Mouse (Mus musculus) lung, embryonic 15.5 days (tissue): ENCODE results near the gene Frmd8. TPM values are rescaled to one million over a fixed set of nuclear protein-coding genes. Genes with fewer than 3 reads are reported as not detected.
A peak's percentile ranks its signal among the peaks of the same experiment; 100 is the strongest.

Experiments used
- ATAC-seq: fragments of 200-750 bp; cut with Nextera tagmentation; 2 replicates; pipeline ENCODE4 v1.8.0; 2017; ENCODE audit warnings: moderate number of reproducible peaks, borderline replicate concordance; ENCODE audit not compliant: low FRiP score, low TSS enrichment; ENCODE audit errors: extremely low read depth
- H3K27ac ChIP-seq: fragments of 300-500 bp; sonication (generic); 2 replicates; pipeline ENCODE4 v1.5.1; 2015; ENCODE audit warnings: moderate library complexity, mild to moderate bottlenecking, inconsistent platforms
- H3K27me3 ChIP-seq: fragments of 300-500 bp; sonication (generic); 2 replicates; pipeline ENCODE4 v1.6.1; 2015; ENCODE audit warnings: inconsistent platforms
- H3K36me3 ChIP-seq: fragments of 300-500 bp; sonication (generic); 2 replicates; pipeline ENCODE4 v1.6.1; 2015; ENCODE audit warnings: inconsistent platforms
- H3K4me1 ChIP-seq: fragments of 300-500 bp; sonication (generic); 2 replicates; pipeline ENCODE4 v1.6.1; 2015; ENCODE audit warnings: inconsistent platforms
- H3K4me2 ChIP-seq: fragments of 300-500 bp; sonication (generic); 2 replicates; pipeline ENCODE4 v1.6.1; 2015; ENCODE audit warnings: inconsistent platforms, mild to moderate bottlenecking, moderate library complexity
- H3K4me3 ChIP-seq: fragments of 300-500 bp; sonication (generic); 2 replicates; pipeline ENCODE4 v1.5.1; 2015; ENCODE audit warnings: mild to moderate bottlenecking, inconsistent platforms
- H3K9ac ChIP-seq: fragments of 300-500 bp; sonication (generic); 2 replicates; pipeline ENCODE4 v1.6.1; 2015; ENCODE audit warnings: inconsistent platforms
- H3K9me3 ChIP-seq: fragments of 300-500 bp; sonication (generic); 2 replicates; pipeline ENCODE4 v1.6.1; 2016; ENCODE audit warnings: inconsistent platforms
- WGBS: fragments of 180-500 bp; shearing (Covaris S2); methylation state at CpG from one replicate; pipeline ENCODE4 v1.1.7; 2015; 5-methylcytosine and 5-hydroxymethylcytosine counted together
- polyA plus RNA-seq: library from polyadenylated mRNA; unstranded; fragments of >200 nt; fragmentation: Nextera tagmentation; extraction: Ambion mirVana; gene quantifications from 2 replicates; pipeline ENCODE4 v1.2.1, GENCODE M21; 2015

Frmd8 gene
- 50.7 and 53.0 TPM in 2 replicates for polyA plus RNA-seq

DNA sequence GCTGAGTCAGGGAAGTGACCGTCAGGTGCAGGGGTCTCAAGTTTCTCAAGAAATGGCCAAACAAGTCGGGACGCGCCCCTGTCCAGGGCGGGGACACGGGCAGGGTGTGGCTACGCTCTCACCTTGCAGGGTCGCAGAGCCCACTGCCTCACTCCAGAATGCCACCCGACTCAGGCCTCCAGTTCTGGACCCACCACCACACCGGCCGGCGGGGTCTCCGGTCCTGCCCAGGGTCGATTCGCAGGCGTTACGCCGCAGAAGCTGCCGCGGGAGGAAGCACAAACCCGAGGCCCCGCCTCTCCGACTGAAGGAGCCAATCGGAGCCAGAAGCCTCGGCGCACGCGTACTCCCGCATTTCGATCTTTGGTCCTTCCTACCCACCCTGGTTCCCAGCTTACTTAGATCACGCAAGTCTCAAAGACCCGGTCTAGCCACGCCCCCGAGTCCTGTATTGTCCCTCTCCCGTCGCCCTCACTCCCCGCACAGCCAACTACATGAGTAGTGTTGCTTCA is at the start of gene Frmd8:
Gene Frmd8, minus strand, starts transcription at position 306 of the 512 bp plus-strand sequence.
- Histone ChIP-seq H3K9me3 (no peaks in the 10 kb centered on the region), H3K27ac (peak within 1 kb of the TSS; percentile 70), H3K4me2 (peak within 1 kb of the TSS; percentile 72), H3K4me1 (peaks cover 67% of the 10 kb centered on the region), H3K9ac (peak within 1 kb of the TSS; percentile 91), H3K36me3 (peaks cover 12% of the 10 kb centered on the region; the same call in 1 of the 2 replicates), H3K27me3 (no peaks in the 10 kb centered on the region), H3K4me3 (peak within 1 kb of the TSS; percentile 89)
- ATAC-seq: peak; percentile 72
- under 1% methylated on average over 37 of the region's 37 CpGs for WGBS

DNA sequence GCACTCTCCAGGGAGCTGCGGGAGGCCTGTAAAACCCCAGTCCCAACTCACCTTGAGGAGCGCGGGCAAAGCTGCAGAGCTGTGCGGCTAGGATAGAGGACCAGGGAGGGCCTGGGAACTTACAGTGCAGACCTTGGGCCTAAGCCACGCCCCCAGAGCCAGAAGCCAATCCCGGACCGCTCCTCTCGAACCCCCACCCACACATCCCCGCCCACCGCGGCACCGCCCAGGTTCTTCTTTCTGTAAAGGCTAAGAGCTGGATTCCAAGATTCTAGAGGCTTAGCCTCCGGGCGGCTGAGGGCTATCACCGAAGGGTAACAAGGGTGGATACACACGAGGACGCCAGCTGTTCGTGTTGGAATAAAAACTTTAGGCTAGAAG is 49.6 kb upstream of the Frmd8 start, which contains the start of gene Cdc42ep2:
Gene Cdc42ep2, minus strand, starts transcription at position 104 of the 381 bp plus-strand sequence.
- Histone ChIP-seq H3K9me3 (no peaks in the 10 kb centered on the region), H3K4me2 (peak within 1 kb of the TSS; percentile 97), H3K9ac (peak within 1 kb of the TSS; percentile 59), H3K27ac (peak within 1 kb of the TSS; percentile 96), H3K27me3 (no peaks in the 10 kb centered on the region), H3K36me3 (no peaks in the 10 kb centered on the region), H3K4me3 (peak within 1 kb of the TSS; percentile 69), H3K4me1 (peaks cover 65% of the 10 kb centered on the region)
- peak; percentile 93 for ATAC-seq
- under 1% methylated on average over 18 of the region's 18 CpGs for WGBS

DNA sequence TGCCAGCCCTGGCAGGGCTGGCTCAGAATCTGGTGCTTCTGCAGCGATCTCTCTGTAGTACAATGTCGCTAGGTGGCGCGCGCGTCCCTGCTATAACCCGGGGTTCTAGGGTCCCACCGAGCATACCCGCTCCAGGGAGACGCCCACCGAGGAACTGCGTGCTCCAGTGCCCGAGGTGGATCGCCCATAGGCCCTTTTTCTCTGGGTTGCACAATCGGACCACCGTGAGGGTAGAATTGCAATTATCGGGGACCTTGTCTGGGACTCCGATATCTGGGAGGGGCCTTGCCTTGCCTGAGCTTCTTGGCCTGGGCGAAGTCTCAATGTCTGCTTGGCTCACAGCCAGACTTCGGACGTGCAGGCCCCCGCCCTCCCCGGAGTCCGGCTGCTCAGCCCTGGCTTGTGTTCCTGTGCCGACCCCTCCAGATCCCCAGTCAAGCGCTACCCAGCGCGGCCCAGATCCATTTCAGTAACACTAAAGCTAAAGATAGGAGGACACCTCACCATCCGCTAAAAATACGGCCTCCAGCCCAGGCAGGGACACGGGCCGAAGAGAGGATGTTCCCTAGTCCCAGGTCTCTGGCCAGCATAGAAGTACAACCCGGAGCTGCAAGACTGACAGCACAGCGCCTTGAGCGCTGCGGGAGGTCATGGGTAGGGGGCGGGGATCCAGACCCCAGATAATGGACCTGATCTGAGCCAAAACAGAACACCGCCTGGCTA is 49.1 kb upstream of the Frmd8 start:
- peak; percentile 81 for ATAC-seq
- WGBS: 0% methylated on average over 38 of the region's 38 CpGs
- Histone ChIP-seq H3K27ac (peak overlapping the region; percentile 96), H3K4me3 (peak overlapping the region; percentile 69), H3K9ac (peak overlapping the region; percentile 59), H3K27me3 (no peaks in the 10 kb centered on the region), H3K4me2 (peak overlapping the region; percentile 97), H3K36me3 (peaks cover under 1% of the 10 kb centered on the region; the same call in 1 of the 2 replicates), H3K4me1 (peaks cover 60% of the 10 kb centered on the region), H3K9me3 (no peaks in the 10 kb centered on the region)

DNA sequence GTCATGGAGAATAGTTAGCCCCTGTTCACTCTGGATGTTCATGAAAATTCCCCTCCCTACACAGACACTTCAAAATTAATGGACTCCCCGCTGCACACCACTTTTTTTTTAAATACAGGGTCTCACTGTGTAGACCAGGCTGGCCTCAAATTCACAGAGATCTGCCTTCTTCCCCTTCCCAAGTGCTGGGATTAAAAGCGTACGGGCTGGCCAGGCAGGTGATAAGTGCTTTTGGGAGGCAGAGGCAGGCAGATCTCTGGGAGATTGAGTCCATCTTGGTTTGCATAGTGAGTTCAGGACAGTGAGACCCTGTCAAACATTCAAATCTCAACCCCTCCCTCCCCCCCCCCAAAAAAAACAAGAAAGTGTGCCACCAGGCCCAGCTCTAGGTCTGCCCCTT is 47.9 kb upstream of the Frmd8 start:
- no peak for ATAC-seq
- 89% methylated on average over 3 of the region's 3 CpGs for WGBS
- peaks cover 48% of the 10 kb centered on the region for H3K4me1 ChIP-seq
- peak overlapping the region; percentile 97 for H3K4me2 ChIP-seq
- 0 out of 2 replicates have a peak overlapping the region, but pooled peaks have one; percentile 11 for H3K9ac ChIP-seq
- no peaks in the 10 kb centered on the region for H3K9me3 ChIP-seq
- no peaks in the 10 kb centered on the region for H3K27me3 ChIP-seq
- no peak overlapping the region for H3K27ac ChIP-seq
- H3K4me3 ChIP-seq: peak overlapping the region; percentile 16
- H3K36me3 ChIP-seq: peaks cover 12% of the 10 kb centered on the region

DNA sequence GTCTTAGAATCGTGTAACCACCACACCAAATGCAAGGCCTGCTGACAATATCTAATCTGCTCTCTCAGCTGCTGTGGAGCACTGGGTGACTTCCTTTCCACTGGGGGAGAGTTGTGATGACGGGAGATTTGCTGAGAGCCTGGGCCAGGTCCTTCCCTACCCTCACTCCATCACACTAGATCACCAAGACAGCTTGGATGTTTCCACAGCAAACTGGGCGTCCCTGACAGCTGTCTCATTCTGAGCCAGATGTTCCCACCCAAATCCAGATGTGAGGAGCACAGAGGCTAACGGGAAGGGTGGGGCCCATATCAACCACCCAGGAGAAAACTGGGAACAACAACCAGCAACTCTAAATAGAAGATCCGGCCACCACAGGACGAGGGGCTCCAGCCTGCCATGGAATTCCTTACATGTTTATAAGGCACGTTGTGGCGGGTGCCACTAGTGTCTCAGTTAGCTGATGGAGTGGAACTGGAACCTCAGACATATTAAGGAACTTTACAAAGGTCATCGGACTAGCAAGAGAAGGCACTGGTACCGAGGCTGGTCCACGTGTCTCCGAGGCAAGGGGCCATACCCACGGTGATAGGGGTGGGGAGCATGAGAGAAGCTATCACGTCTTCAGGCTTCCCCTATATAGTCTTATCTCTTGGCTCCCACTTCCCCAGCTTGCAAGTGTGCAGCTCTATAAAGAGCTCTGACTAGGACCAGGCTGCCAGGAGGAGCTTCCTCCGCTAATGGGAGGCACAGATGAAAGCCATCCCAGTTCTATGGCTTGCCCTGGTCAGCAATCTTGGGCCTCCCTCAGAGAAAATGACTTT is 47.3 kb upstream of the Frmd8 start:
- ATAC-seq: no peak

DNA sequence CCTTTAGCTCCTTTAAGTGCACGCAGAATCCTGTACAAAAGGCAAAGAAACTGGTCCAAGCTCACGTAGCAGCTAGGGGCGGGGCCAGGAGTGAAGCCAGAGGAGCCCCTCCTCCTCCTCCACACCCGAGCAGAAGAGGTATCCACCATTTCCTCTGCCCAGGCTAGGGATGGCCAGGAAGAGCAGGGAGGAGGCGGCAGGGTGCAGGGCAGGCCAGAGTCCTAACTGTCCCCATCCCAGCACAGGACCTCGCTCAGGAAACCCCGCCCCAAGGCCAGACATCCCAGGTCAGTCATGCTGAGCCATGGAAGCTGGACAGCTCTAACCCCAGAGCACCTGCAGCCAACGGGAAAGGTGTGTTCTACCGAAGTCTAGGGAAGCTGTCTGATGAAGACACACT is 46.6 kb upstream of the Frmd8 start:
- Histone ChIP-seq H3K4me2 (peak overlapping the region; percentile 97), H3K4me3 (peak overlapping the region; percentile 18), H3K27ac (peak overlapping the region; percentile 30; the same call in 1 of the 2 replicates), H3K4me1 (peaks cover 41% of the 10 kb centered on the region), H3K9me3 (no peaks in the 10 kb centered on the region), H3K27me3 (no peaks in the 10 kb centered on the region), H3K36me3 (peaks cover 22% of the 10 kb centered on the region), H3K9ac (peak overlapping the region; percentile 22)
- no peak for ATAC-seq
- 18% methylated on average over 9 of the region's 9 CpGs for WGBS

More for the DNA sequence above, 47.3 kb upstream of the Frmd8 start:
- 57% methylated on average over 15 of the region's 15 CpGs for WGBS
- Histone ChIP-seq H3K36me3 (peaks cover 19% of the 10 kb centered on the region), H3K27ac (peak overlapping the region; percentile 30), H3K27me3 (no peaks in the 10 kb centered on the region), H3K4me3 (peak overlapping the region; percentile 18), H3K9ac (peak overlapping the region; percentile 22), H3K9me3 (no peaks in the 10 kb centered on the region), H3K4me2 (peak overlapping the region; percentile 97), H3K4me1 (peaks cover 45% of the 10 kb centered on the region)

DNA sequence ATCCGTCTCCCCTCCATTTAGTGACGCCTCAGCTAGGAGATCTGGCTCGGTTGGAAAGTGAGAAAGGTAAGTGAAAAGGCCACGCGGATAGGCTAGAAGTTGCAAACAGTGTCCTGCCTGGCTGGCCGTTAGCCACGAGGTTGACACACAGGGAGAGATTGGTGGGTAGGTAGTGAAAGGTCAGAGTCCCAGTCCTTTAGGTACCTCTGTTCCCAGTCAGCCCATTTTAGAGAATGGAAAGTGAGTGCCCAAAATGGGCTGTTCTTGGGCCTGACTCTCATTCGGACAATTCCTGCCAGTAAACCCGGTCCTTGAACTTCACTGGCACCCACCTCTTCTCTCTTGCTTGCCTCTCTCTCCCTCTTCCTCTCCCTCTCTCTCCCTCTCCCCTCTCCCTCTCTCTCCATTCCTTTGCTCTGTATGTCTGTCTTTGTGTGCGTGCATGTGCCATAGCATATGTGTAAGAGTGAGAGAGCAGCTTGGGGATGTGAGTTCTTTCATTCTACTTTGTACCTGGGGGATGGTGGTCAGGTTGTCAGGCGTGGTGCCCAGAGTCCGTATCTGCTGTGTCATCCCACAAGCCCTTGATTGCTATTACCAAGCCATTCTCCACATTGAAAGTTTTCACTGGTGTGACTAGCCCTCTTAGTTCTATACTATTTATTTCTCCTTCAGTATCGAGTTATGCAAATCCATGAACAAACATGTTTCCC is 38.1 kb upstream of the Frmd8 start, which contains the start of gene Dpf2:
Gene Dpf2, minus strand, starts transcription at position 4 of the 713 bp plus-strand sequence.
- peak within 1 kb of the TSS; percentile 99 for H3K9ac ChIP-seq
- H3K27me3 ChIP-seq: no peaks in the 10 kb centered on the region
- peaks cover 18% of the 10 kb centered on the region for H3K36me3 ChIP-seq
- peak within 1 kb of the TSS; percentile 74 for H3K4me2 ChIP-seq
- H3K4me1 ChIP-seq: peaks cover 28% of the 10 kb centered on the region
- ATAC-seq: no peak; the same call in 1 of the 2 replicates
- no peaks in the 10 kb centered on the region for H3K9me3 ChIP-seq
- H3K4me3 ChIP-seq: peak within 1 kb of the TSS; percentile 90
- 19% methylated on average over 13 of the region's 13 CpGs for WGBS
- H3K27ac ChIP-seq: peak within 1 kb of the TSS; percentile 84

DNA sequence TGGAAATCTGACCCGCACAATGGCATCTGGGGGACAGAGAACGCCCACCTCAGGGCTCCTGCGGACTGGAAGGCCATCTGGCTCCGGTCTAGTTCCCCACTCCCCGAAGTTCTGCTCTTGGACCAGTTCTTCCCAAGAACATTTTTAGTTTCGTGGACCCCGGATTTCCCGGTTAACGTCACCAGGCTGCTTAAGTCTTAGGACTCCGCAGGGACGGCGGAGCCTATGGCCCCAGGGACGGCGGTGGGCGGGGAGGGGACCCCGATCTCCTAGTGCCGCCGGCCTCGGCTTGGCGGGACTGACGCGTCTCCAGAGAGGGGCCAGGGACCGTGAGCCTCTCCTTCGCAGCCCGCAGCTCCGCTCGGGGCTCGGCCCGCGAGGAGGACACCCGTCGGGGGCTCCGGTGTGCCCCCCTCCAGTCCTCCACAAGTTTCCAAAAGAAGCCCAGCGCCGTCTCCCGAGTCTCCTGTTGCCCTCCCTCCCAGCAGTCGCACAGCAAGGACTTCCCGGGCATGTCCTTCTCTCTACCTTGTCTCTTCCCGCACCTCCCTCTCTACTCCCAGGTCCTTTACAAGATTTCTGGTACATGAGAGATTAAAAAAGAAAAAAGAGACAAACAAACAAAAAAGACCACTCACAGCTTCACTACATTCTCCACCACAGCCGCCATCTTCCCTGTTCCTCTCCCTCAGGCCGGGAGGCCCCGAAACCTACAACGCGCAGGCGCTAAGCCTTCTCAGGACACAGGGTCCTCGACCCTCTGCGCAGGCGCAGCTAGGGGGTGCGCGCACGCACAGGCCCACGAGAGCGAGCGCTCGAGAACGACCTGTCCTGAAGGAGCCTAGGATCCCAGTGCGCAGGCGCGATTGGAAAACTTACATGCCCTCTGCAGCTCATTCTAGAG is 37.3 kb upstream of the Frmd8 start:
- H3K4me3 ChIP-seq: peak overlapping the region; percentile 90
- peak overlapping the region; percentile 74 for H3K4me2 ChIP-seq
- no peaks in the 10 kb centered on the region for H3K27me3 ChIP-seq
- H3K36me3 ChIP-seq: peaks cover 12% of the 10 kb centered on the region
- WGBS: under 1% methylated on average over 59 of the region's 59 CpGs
- H3K27ac ChIP-seq: peak overlapping the region; percentile 84
- H3K9me3 ChIP-seq: no peaks in the 10 kb centered on the region
- peaks cover 28% of the 10 kb centered on the region for H3K4me1 ChIP-seq
- peak; percentile 95 for ATAC-seq
- peak overlapping the region; percentile 99 for H3K9ac ChIP-seq

DNA sequence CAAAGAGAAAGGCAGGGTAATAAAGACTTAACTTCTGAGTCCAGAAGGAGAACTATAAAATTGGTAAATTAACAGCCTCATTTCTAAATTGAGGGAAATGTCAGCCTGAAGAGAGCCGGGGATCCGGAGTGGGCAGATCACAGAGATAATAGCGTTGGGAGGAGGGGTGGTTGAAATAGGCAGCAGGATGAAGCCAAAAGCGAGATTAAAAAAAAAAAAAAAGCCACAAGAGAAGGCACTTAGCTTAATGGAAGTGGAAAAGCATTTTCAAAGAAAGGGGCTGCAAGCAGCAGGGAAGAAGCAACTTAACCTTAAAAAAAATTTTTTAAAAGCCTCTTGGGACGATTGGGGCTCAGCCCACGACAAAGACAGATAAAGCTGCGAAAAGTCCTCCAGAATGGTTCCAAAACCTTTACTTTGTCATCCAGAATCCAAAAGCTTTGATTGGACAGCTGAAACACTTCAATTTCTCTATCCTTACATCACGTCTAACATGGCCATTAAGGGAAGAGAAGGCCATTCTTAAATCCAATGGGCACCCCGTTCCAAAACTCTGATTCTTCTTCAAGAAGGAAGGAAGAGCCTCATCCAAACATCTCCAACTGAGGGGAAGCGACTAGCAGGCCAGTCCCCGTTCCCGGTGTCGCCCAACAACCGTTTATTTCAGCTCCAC is 36.5 kb upstream of the Frmd8 start:
- WGBS: 3% methylated on average over 14 of the region's 14 CpGs

DNA sequence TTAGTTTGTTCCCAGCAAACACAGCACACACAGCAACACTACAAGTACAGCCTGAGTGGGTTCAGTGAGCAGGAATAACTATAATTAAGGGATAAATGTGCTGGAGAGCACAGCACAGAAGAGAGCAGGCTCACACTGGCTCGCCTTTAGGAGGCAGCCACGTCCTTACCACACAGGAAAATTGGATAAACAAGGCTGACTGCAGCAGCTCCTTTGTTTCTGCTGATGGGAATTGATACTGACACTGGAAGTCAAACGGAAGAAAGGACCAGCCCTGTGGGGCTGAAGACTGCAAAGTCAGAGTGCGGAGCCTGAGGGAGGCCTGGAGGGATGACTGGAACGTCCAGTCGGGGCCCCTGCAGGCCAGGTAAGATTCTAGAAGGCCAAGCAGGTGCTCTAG is 35.1 kb upstream of the Frmd8 start:
- 49% methylated on average over 6 of the region's 6 CpGs for WGBS
- H3K36me3 ChIP-seq: peaks cover 27% of the 10 kb centered on the region
- no peaks in the 10 kb centered on the region for H3K9me3 ChIP-seq
- peak overlapping the region; percentile 13; the same call in 1 of the 2 replicates for H3K4me3 ChIP-seq
- no peak overlapping the region for H3K27ac ChIP-seq
- ATAC-seq: no peak
- peaks cover 28% of the 10 kb centered on the region for H3K4me1 ChIP-seq
- H3K9ac ChIP-seq: peak overlapping the region; percentile 14
- H3K27me3 ChIP-seq: no peaks in the 10 kb centered on the region
- H3K4me2 ChIP-seq: peak overlapping the region; percentile 64

More for the DNA sequence above, 36.5 kb upstream of the Frmd8 start:
- ATAC-seq: no peak
- H3K4me3 ChIP-seq: peak overlapping the region; percentile 90
- H3K27ac ChIP-seq: peak overlapping the region; percentile 84
- no peaks in the 10 kb centered on the region for H3K27me3 ChIP-seq
- H3K9me3 ChIP-seq: no peaks in the 10 kb centered on the region
- H3K36me3 ChIP-seq: peaks cover 16% of the 10 kb centered on the region
- H3K4me1 ChIP-seq: peaks cover 28% of the 10 kb centered on the region
- H3K4me2 ChIP-seq: peak overlapping the region; percentile 64
- peak overlapping the region; percentile 99 for H3K9ac ChIP-seq
